Mouse (Mus musculus) intestine, postnatal 0 days (tissue): ENCODE data around the gene Obox3. TPM values are rescaled to one million over a fixed set of nuclear protein-coding genes. Genes with fewer than 3 reads are reported as not detected.
"Not testable (repeated sequence)": the region's sequence is repeated elsewhere in the genome, so short reads cannot be mapped to it uniquely, and the experiment has no call there.

Experiments used
- ATAC-seq: fragments of 200-750 bp; cut with Nextera tagmentation; 2 replicates; pipeline ENCODE4 v1.8.0; 2017; ENCODE audit warnings: mild to moderate bottlenecking, moderate TSS enrichment, moderate library complexity
- H3K27ac ChIP-seq: fragments of 300-500 bp; sonication (generic); 2 replicates; pipeline ENCODE4 v1.5.1; 2014; ENCODE audit warnings: mild to moderate bottlenecking, low read depth, low read length, moderate library complexity
- H3K27me3 ChIP-seq: fragments of 300-500 bp; sonication (generic); replicated peaks from 2 replicates; pipeline ENCODE4 v1.6.1; 2014; ENCODE audit warnings: low read length, mixed read lengths; ENCODE audit not compliant: control insufficient read depth, insufficient read depth
- H3K36me3 ChIP-seq: fragments of 300-500 bp; sonication (generic); 2 replicates; pipeline ENCODE4 v1.6.1; 2014; ENCODE audit warnings: mild to moderate bottlenecking, moderate library complexity; ENCODE audit not compliant: control insufficient read depth, insufficient read depth
- H3K4me1 ChIP-seq: fragments of 300-500 bp; sonication (generic); replicated peaks from 2 replicates; pipeline ENCODE4 v1.6.1; 2014; ENCODE audit warnings: antibody characterized with exemption, low read length, mixed read lengths; ENCODE audit not compliant: control insufficient read depth, insufficient read depth
- H3K4me2 ChIP-seq: fragments of 300-500 bp; sonication (generic); replicated peaks from 2 replicates; pipeline ENCODE4 v1.6.1; 2014; ENCODE audit warnings: low read depth, mild to moderate bottlenecking, moderate library complexity
- H3K4me3 ChIP-seq: fragments of 300-500 bp; sonication (generic); 2 replicates; pipeline ENCODE4 v1.5.1; 2014; ENCODE audit warnings: low read depth, low read length
- H3K9ac ChIP-seq: fragments of 300-500 bp; sonication (generic); 2 replicates; pipeline ENCODE4 v1.6.1; 2014; ENCODE audit warnings: mild to moderate bottlenecking, low read depth, low read length
- H3K9me3 ChIP-seq: fragments of 300-500 bp; sonication (generic); 2 replicates; pipeline ENCODE4 v1.6.1; 2016; ENCODE audit warnings: mixed run types; ENCODE audit not compliant: control insufficient read depth
- WGBS: fragments of 180-500 bp; shearing (Covaris S2); extraction: QIAGEN DNeasy Blood & Tissue Kit; methylation state at CpG from one replicate; pipeline ENCODE4 v1.1.7; 2014; 5-methylcytosine and 5-hydroxymethylcytosine counted together
- polyA plus RNA-seq: library from polyadenylated mRNA; unstranded; fragments of >200 nt; fragmentation: Nextera tagmentation; extraction: Ambion mirVana; gene quantifications from 2 replicates; pipeline ENCODE4 v1.2.1, GENCODE M21; 2015

The Obox3 gene
- polyA plus RNA-seq = not detected in 2 replicates

DNA sequence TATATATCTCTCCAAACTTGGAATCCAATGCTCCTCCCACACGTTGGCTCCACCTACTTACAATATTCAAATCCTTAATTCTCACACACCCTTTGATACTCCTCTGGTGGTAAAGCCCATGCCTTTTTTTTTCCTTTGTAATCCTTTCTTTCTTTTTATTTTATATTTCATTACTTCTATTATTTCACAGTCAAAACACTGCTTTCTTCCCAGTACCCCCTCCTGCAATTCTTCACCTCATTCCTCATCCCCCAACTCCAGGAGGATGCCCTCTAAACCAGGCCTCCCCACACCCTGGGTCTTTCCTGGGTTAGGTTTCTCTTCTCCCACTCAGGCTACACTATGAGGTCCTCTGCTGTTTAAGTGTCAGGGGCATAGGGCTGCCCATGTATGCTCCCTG is at the start of gene Obox3:
Gene Obox3 (minus strand): TSS at position 101 of the 400 bp plus-strand sequence.
- H3K4me1 ChIP-seq, H3K27ac ChIP-seq, H3K4me3 ChIP-seq, H3K27me3 ChIP-seq, ATAC-seq, H3K36me3 ChIP-seq, H3K4me2 ChIP-seq, H3K9ac ChIP-seq, H3K9me3 ChIP-seq: not testable (repeated sequence)
- WGBS = 7% methylated on average over 1 of the region's 1 CpGs

- not testable (repeated sequence) for ATAC-seq, H3K27ac ChIP-seq, H3K4me3 ChIP-seq, H3K4me1 ChIP-seq, H3K36me3 ChIP-seq, H3K9me3 ChIP-seq, H3K4me2 ChIP-seq, H3K27me3 ChIP-seq, H3K9ac ChIP-seq
- WGBS = 72% methylated on average over 5 of the region's 5 CpGs
These were observed 130.3 kb downstream of the Obox3 start for GRCm38 (mm10) chr7:15509411-15509810.

Other genes starting within 250 kb of the Obox3 start
- not detected in 2 replicates for gene Obox5, start 110.2 kb upstream of the Obox3 start, polyA plus RNA-seq
- gene Obox6, start 199.8 kb upstream of the Obox3 start, polyA plus RNA-seq = not detected in 2 replicates
- gene Crx, start 240.1 kb upstream of the Obox3 start, polyA plus RNA-seq = not detected in 2 replicates
- not detected in 2 replicates for gene Crxos, start 242.7 kb upstream of the Obox3 start, polyA plus RNA-seq